Mouse (Mus musculus) embryonic facial prominence, embryonic 15.5 days (tissue): ENCODE measurements at regions not wholly inside any gene's neighbourhood (a gene's known extent, or its start where the extent isn't known, plus 50 kb on each side); places are given as distances from the start of the nearest gene placed in this dataset.
A peak's percentile ranks its signal among the peaks of the same experiment; 100 is the strongest.

ENCODE experiments used
- ATAC-seq: fragments of 200-750 bp; cut with Nextera tagmentation; 2 replicates; pipeline ENCODE4 v1.8.0; 2017; ENCODE audit warnings: low read depth, moderate TSS enrichment; ENCODE audit not compliant: insufficient number of reproducible peaks, low FRiP score, low TSS enrichment
- H3K27ac ChIP-seq: fragments of 300-500 bp; sonication (generic); replicated peaks from 2 replicates; pipeline ENCODE4 v1.5.1; 2015; ENCODE audit warnings: mild to moderate bottlenecking, inconsistent platforms
- H3K27me3 ChIP-seq: fragments of 300-500 bp; sonication (generic); 2 replicates; pipeline ENCODE4 v1.6.1; 2015; ENCODE audit warnings: inconsistent platforms
- H3K36me3 ChIP-seq: fragments of 300-500 bp; sonication (generic); 2 replicates; pipeline ENCODE4 v1.6.1; 2015; ENCODE audit warnings: mild to moderate bottlenecking, inconsistent platforms
- H3K4me1 ChIP-seq: fragments of 300-500 bp; sonication (generic); 2 replicates; pipeline ENCODE4 v1.6.1; 2015; ENCODE audit warnings: inconsistent platforms
- H3K4me2 ChIP-seq: fragments of 300-500 bp; sonication (generic); replicated peaks from 2 replicates; pipeline ENCODE4 v1.6.1; 2015; ENCODE audit warnings: mild to moderate bottlenecking, inconsistent platforms
- H3K4me3 ChIP-seq: fragments of 300-500 bp; sonication (generic); replicated peaks from 2 replicates; pipeline ENCODE4 v1.5.1; 2015; ENCODE audit warnings: mild to moderate bottlenecking, inconsistent platforms
- H3K9ac ChIP-seq: fragments of 300-500 bp; sonication (generic); 2 replicates; pipeline ENCODE4 v1.6.1; 2015; ENCODE audit warnings: inconsistent platforms
- H3K9me3 ChIP-seq: fragments of 300-500 bp; sonication (generic); replicated peaks from 2 replicates; pipeline ENCODE4 v1.6.1; 2016; ENCODE audit warnings: inconsistent platforms
- WGBS: fragments of 180-500 bp; shearing (Covaris S2); methylation state at CpG from one replicate; pipeline ENCODE4 v1.1.7; 2015; 5-methylcytosine and 5-hydroxymethylcytosine counted together

DNA sequence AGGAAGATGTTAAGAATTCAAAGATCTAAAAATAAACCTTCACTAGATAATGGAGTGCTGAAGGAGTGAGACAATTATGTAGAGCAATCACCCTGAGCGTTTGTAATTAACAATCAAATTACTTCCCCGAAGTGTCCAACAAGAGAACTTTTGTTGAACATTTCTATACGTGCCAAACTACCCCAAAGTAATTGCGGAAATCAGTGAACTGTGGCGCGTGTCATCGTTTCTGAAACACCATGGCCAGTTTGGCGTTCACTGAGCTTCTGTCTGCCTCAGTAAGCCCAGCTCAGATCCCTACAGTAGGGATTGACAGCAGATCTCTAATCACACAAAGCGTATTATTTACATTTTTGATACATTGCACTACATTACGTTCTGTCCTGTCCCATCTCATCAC lies 244.6 kb downstream of the Fign start:
- no peak overlapping the region for H3K4me2 ChIP-seq
- no peaks in the 10 kb centered on the region for H3K36me3 ChIP-seq
- H3K9ac ChIP-seq = no peak overlapping the region
- ATAC-seq = no peak
- H3K27ac ChIP-seq = no peak overlapping the region
- H3K9me3 ChIP-seq = no peaks in the 10 kb centered on the region
- H3K4me3 ChIP-seq = no peak overlapping the region
- H3K4me1 ChIP-seq = peaks cover 14% of the 10 kb centered on the region; the same call in 1 of the 2 replicates
- 59% methylated on average over 10 of the region's 10 CpGs for WGBS
- no peaks in the 10 kb centered on the region for H3K27me3 ChIP-seq

DNA sequence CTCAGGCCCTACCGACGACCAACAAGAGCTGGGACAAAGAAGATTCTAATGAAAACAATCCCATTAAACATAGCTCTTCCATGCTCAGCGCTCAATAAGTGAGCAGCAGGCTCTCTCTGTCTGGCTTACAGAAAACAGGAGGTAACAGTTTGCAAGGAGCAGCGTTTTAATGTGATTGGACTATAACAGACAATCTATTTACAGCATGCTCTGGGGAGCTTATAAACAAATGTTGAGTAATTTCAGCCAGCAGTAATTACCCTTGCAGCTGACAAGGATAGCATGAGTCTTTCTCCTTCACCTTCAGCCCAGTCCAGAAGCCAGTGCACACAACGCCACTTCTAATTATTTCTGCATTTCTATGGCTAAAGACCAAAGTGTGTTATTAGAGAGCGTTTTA lies 245.6 kb downstream of the Fign start:
- WGBS = 50% methylated on average over 6 of the region's 6 CpGs
- Histone ChIP-seq H3K9ac (no peak overlapping the region), H3K4me3 (no peak overlapping the region), H3K36me3 (no peaks in the 10 kb centered on the region), H3K27ac (no peak overlapping the region), H3K27me3 (no peaks in the 10 kb centered on the region), H3K4me2 (no peak overlapping the region), H3K9me3 (no peaks in the 10 kb centered on the region), H3K4me1 (peaks cover 14% of the 10 kb centered on the region; the same call in 1 of the 2 replicates)
- ATAC-seq = no peak

DNA sequence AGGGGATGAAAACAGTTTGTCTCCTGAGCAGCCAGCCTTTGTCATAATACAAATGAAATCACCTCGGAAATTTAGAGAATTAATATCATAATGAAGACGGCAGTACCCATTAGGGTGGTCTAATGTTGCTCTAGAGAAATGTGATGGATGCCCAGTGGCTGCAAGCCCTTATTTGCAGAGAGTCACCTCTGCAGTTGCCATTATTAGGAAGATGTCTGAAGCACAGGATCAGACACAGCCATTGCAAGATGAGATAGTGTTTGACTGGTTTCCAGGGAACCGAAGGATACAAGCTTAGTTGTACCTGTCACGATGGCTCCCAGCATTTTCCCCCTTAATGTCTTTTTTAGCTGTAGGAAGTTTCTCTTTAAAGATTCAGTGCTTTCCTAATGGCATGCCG lies 247.8 kb downstream of the Fign start:
- H3K27ac ChIP-seq = no peak overlapping the region
- H3K4me1 ChIP-seq = 0 out of 2 replicates have a peak, but pooled peaks cover 5% of the 10 kb centered on the region
- WGBS = 79% methylated on average over 5 of the region's 5 CpGs

DNA sequence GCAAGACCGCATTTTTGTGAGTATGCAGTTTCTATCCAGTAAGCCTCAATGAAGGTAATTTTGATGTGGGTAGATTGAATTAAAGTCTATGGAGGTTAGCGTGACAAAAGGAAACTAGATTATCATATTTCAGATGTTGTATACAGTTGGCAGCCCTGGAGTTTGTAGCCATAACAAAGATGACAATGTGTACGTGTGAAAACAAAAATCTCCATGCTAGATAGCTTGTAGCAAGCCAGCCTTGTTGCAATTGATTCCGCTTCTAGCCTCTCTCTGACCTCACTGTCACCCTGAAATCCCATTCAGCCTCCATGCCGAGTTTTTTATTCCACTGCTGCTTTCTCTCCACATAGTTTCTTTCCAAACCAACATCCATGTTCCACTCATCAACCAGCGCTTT lies 248.4 kb downstream of the Fign start:
- no peak for ATAC-seq
- Histone ChIP-seq H3K36me3 (no peaks in the 10 kb centered on the region), H3K4me1 (0 out of 2 replicates have a peak, but pooled peaks cover 4% of the 10 kb centered on the region), H3K4me2 (no peak overlapping the region), H3K4me3 (no peak overlapping the region), H3K27ac (no peak overlapping the region), H3K27me3 (no peaks in the 10 kb centered on the region), H3K9ac (no peak overlapping the region), H3K9me3 (no peaks in the 10 kb centered on the region)
- WGBS = 69% methylated on average over 6 of the region's 6 CpGs

More for the DNA sequence above, 247.8 kb downstream of the Fign start:
- Histone ChIP-seq H3K4me3 (no peak overlapping the region), H3K36me3 (no peaks in the 10 kb centered on the region), H3K9me3 (no peaks in the 10 kb centered on the region), H3K4me2 (no peak overlapping the region), H3K9ac (no peak overlapping the region), H3K27me3 (no peaks in the 10 kb centered on the region)
- no peak for ATAC-seq

DNA sequence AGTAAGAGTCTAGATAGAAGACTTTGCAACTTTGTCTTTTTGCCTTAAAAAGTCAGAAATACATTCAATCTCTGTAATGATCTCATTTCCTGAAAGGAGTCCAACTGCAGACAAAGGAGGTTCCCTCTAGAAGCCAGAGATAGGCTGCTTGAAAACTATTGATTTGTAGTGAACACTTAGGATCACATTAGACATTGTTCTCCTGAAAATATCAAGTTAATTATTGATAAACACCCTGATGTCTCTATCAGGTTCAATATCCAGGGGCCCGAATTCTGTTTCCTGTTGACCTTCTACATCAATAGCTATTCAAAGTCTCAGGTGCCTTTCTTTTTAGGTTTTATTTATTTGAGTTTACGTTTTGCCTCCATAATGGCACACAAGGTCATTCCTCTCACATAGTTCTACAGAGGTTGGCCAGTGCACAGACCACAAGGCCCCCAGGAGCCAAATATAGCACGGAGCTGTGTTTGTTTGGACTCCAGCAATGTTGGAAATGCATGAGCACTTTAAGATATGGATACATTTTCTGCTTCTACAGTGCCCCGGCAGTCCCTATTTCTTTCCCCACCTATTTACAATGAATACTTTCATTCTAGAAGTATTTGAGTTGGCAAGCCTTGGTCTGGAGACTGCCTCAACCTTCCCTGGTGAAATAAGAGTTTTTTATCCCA lies 265.7 kb downstream of the Fign start:
- ATAC-seq = no peak
- WGBS = 70% methylated on average over 4 of the region's 4 CpGs
- Histone ChIP-seq H3K27me3 (no peaks in the 10 kb centered on the region), H3K4me2 (no peak overlapping the region), H3K4me3 (no peak overlapping the region), H3K4me1 (peaks cover 13% of the 10 kb centered on the region), H3K9me3 (no peaks in the 10 kb centered on the region), H3K36me3 (no peaks in the 10 kb centered on the region), H3K27ac (no peak overlapping the region), H3K9ac (no peak overlapping the region)

DNA sequence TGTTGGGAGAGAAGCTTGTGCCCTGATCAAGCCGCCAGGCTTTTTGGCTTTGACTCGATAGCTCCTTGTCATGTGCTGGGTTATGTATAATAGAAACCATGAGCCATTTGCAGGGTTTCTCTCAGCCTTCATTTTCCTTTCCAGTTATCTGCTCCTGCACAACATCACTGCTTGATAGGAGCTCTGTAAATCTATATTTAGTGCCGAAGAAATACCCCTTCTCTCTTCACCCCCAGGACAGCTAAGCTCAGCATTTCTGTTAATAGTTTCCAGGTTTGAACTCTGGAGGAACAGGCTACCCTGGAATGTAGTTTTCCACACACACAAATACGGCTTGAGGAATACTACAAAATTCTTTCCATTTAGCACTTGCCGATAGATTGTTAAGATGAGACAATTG lies 267.4 kb downstream of the Fign start:
- Histone ChIP-seq H3K4me2 (no peak overlapping the region), H3K9me3 (no peaks in the 10 kb centered on the region), H3K36me3 (no peaks in the 10 kb centered on the region), H3K4me1 (peaks cover 13% of the 10 kb centered on the region), H3K9ac (no peak overlapping the region), H3K27me3 (no peaks in the 10 kb centered on the region), H3K4me3 (no peak overlapping the region), H3K27ac (no peak overlapping the region)
- 39% methylated on average over 5 of the region's 5 CpGs for WGBS
- peak; percentile 60; the same call in 1 of the 2 replicates for ATAC-seq

DNA sequence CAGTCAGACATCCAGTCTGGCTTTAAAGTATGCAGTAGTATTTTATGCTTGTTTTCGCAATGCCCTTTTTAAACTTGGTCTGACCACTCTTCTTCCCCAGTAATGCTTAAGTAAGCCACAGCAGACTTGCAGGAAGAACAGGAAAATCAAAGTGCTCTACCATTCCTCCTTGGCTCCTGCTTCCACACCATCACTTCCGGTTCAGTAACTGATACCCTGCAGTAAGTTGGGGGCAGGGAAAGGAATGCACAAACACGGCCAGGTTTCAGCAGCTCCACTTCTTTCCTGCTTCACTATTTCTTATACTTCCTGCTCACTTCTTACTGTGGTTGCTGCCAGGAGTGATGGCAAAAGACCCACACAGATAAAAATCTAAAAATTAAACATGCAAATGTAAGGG lies 269.2 kb downstream of the Fign start:
- Histone ChIP-seq H3K9me3 (no peaks in the 10 kb centered on the region), H3K27me3 (no peaks in the 10 kb centered on the region), H3K4me2 (no peak overlapping the region), H3K27ac (no peak overlapping the region), H3K36me3 (no peaks in the 10 kb centered on the region), H3K9ac (no peak overlapping the region), H3K4me3 (no peak overlapping the region), H3K4me1 (peaks cover 13% of the 10 kb centered on the region)
- 29% methylated on average over 3 of the region's 3 CpGs for WGBS
- ATAC-seq = no peak; the same call in 1 of the 2 replicates

DNA sequence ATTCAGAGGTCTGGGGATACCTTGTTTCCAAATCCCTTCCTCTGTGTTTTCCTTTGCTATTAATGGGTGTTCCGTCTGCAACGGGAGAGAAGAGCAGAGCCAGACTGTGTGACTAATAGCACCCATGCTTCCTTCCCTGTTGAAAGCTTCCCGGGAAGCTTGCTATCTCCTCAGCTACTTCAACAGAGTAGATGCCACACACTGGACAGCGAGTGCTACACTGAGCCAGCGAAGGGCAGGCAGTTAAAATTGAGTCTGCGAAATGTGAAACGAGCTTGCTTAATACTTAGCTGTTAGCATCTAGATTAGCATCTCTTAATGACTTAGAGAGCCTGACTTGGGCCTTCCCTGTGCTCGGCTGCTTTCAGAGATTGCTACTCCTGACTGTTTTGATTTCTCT lies 278.4 kb downstream of the Fign start:
- no peaks in the 10 kb centered on the region for H3K27me3 ChIP-seq
- no peaks in the 10 kb centered on the region for H3K36me3 ChIP-seq
- H3K4me3 ChIP-seq = no peak overlapping the region
- H3K9ac ChIP-seq = no peak overlapping the region
- WGBS = 11% methylated on average over 8 of the region's 8 CpGs
- no peaks in the 10 kb centered on the region for H3K4me1 ChIP-seq
- no peak overlapping the region for H3K4me2 ChIP-seq
- no peak for ATAC-seq
- no peak overlapping the region for H3K27ac ChIP-seq
- H3K9me3 ChIP-seq = no peaks in the 10 kb centered on the region
